Mouse (Mus musculus): ENCODE measurements at regions not wholly inside any gene's neighbourhood (a gene's known extent, or its start where the extent isn't known, plus 50 kb on each side); places are given as distances from the start of the nearest gene placed in this dataset.

DNA sequence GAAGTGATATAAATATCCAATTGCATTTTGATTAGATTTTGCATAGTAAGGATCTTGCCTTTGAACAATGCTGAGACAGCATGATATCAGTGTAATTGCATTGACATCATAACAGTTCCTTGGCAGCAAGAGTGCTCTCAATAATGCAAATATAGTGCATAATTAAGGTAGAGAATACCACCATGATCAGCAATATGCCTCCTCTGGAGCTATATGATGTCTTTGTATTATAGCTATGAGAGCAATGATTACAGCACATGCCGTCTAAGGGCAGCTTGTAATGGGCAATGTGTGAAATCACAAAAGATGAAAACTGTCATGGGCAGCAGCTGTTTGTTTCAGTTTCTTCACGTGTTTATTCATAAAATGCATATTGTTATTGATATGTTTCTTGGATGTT is 4231.0 kb upstream of the Gm7489 start:
- no peaks in the 10 kb centered on the region for H3K36me3 ChIP-seq (ENCODE audit: insufficient read depth, low read length)
- H3K9ac ChIP-seq (replicated peaks; ENCODE audit: low read length, poor library complexity, severe bottlenecking), result no peak overlapping the region
- DNase-seq (ENCODE audit: low spot score) (no peak), ATAC-seq (ENCODE audit: low FRiP score) (no peak)
- 76% methylated on average over 2 of the region's 2 CpGs for WGBS
- no peak overlapping the region for H3K4me3 ChIP-seq (ENCODE audit: low read depth, low read length)
- no peak overlapping the region for H3K4me2 ChIP-seq (ENCODE audit: low read depth, low read length, poor library complexity, severe bottlenecking)
- no peak overlapping the region for H3K27ac ChIP-seq (ENCODE audit: low read depth, low read length)
- no peaks in the 10 kb centered on the region for H3K9me3 ChIP-seq (ENCODE audit: low read length)
- no peaks in the 10 kb centered on the region for H3K27me3 ChIP-seq (ENCODE audit: insufficient read depth, low read length)
- no peaks in the 10 kb centered on the region for H3K4me1 ChIP-seq (ENCODE audit: insufficient read depth, low read length)
- TF ChIP-seq CTCF (IDR thresholded peaks at IDR 0.05), result no peak

DNA sequence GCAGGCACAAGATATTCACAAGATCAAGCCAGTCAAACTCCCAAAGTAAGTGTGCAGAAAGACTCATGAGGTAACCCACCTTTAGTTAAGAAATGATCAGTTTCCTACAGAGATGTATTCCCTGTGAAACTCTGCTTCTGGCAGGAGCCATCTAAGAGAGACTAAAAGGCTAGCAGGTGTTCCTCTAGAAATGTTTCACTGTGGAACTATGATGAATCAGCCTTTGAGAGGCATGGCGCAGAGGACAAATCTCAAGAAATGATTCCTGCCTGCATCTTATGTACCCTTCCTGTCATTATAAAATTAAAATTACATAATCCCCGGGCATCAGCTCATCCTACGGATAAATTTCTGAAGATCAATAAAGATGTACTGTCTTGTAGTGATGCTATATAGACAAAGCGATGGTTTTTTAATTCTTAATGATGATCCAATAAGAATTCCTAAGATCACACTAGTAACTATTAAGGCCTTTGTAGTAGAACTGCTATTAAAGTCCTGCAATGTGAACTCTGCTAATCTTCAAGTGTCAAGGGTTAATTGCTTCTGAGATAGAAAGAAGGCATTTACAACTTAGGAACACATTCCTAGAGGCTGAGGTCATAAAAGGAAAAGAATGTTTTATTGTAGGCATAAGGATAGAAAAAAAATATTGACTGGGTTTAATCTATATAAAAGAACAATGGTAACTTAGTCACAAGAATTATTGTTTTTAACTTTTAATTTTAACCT is 4219.7 kb upstream of the Gm7489 start:
- WGBS, result 91% methylated on average over 4 of the region's 4 CpGs
- no peaks in the 10 kb centered on the region for H3K4me1 ChIP-seq (ENCODE audit: insufficient read depth, low read length)
- DNase-seq (ENCODE audit: low spot score), result no peak
- H3K27me3 ChIP-seq (ENCODE audit: insufficient read depth, low read length), result no peaks in the 10 kb centered on the region
- no peaks in the 10 kb centered on the region for H3K9me3 ChIP-seq (ENCODE audit: low read length)
- no peaks in the 10 kb centered on the region for H3K36me3 ChIP-seq (ENCODE audit: insufficient read depth, low read length)
- H3K9ac ChIP-seq (replicated peaks; ENCODE audit: low read length, poor library complexity, severe bottlenecking), result no peak overlapping the region
- H3K4me2 ChIP-seq (ENCODE audit: low read depth, low read length, poor library complexity, severe bottlenecking), result no peak overlapping the region
- TF ChIP-seq CTCF (IDR thresholded peaks at IDR 0.05), result no peak
- H3K27ac ChIP-seq (ENCODE audit: low read depth, low read length), result no peak overlapping the region
- no peak for ATAC-seq (ENCODE audit: low FRiP score)
- no peak overlapping the region for H3K4me3 ChIP-seq (ENCODE audit: low read depth, low read length)

All from midbrain, postnatal 0 days (tissue).